Mouse (Mus musculus) splenic B cell, adult 2 months (primary cell): Measurements from ENCODE around the gene Capn13.

ENCODE experiments used
- DNase-seq: peaks from one replicate; pipeline ENCODE4 v3.0.0-alpha.2; 2011; ENCODE audit warnings: low read depth, low spot score
- H3K27me3 ChIP-seq: 2 replicates; pipeline ENCODE4 v1.6.1; 2012; ENCODE audit warnings: mild to moderate bottlenecking, low read length, moderate library complexity, mixed read lengths; ENCODE audit not compliant: control insufficient read depth, poor library complexity, insufficient read depth, severe bottlenecking
- H3K36me3 ChIP-seq: 2 replicates; pipeline ENCODE4 v1.6.1; 2012; ENCODE audit warnings: mild to moderate bottlenecking, low read length, moderate library complexity, mixed read lengths; ENCODE audit not compliant: control insufficient read depth, poor library complexity, insufficient read depth, severe bottlenecking

Capn13 gene

GRCm38 (mm10) chr17:73385940-73386339 is 14.7 kb downstream of the Capn13 start:
- Histone ChIP-seq H3K27me3 (no peaks in the 10 kb centered on the region), H3K36me3 (no peaks in the 10 kb centered on the region)
- DNase-seq, result no peak

GRCm38 (mm10) chr17:73382327-73383014 is 18.2 kb downstream of the Capn13 start:
- Histone ChIP-seq H3K27me3 (no peaks in the 10 kb centered on the region), H3K36me3 (no peaks in the 10 kb centered on the region)
- DNase-seq, result no peak

- H3K36me3 ChIP-seq, result no peaks in the 10 kb centered on the region
- no peaks in the 10 kb centered on the region for H3K27me3 ChIP-seq
- DNase-seq, result no peak
Observed at GRCm38 (mm10) chr17:73381681-73382080, 19.0 kb downstream of the Capn13 start.

GRCm38 (mm10) chr17:73377778-73378484 is 22.7 kb downstream of the Capn13 start:
- Histone ChIP-seq H3K27me3 (no peaks in the 10 kb centered on the region), H3K36me3 (no peaks in the 10 kb centered on the region)
- no peak for DNase-seq

GRCm38 (mm10) chr17:73367334-73367733 is 33.3 kb downstream of the Capn13 start:
- no peak for DNase-seq
- Histone ChIP-seq H3K27me3 (no peaks in the 10 kb centered on the region), H3K36me3 (no peaks in the 10 kb centered on the region)

GRCm38 (mm10) chr17:73361054-73361453 is 39.6 kb downstream of the Capn13 start:
- Histone ChIP-seq H3K27me3 (0 out of 2 replicates have a peak, but pooled peaks cover 2% of the 10 kb centered on the region), H3K36me3 (no peaks in the 10 kb centered on the region)
- DNase-seq, result peak; percentile 57

GRCm38 (mm10) chr17:73343632-73344390 is 56.9 kb downstream of the Capn13 start:
- peak; percentile 17 for DNase-seq
- no peaks in the 10 kb centered on the region for H3K36me3 ChIP-seq
- no peaks in the 10 kb centered on the region for H3K27me3 ChIP-seq

GRCm38 (mm10) chr17:73342673-73343072 is 58.0 kb downstream of the Capn13 start:
- no peak for DNase-seq
- H3K27me3 ChIP-seq, result no peaks in the 10 kb centered on the region
- H3K36me3 ChIP-seq, result no peaks in the 10 kb centered on the region

GRCm38 (mm10) chr17:73329071-73329470 is 71.6 kb downstream of the Capn13 start:
- no peaks in the 10 kb centered on the region; the same call in 1 of the 2 replicates for H3K36me3 ChIP-seq
- no peaks in the 10 kb centered on the region for H3K27me3 ChIP-seq
- DNase-seq, result no peak

GRCm38 (mm10) chr17:73325314-73325713 is 75.4 kb downstream of the Capn13 start:
- no peak for DNase-seq
- no peaks in the 10 kb centered on the region for H3K27me3 ChIP-seq
- H3K36me3 ChIP-seq, result no peaks in the 10 kb centered on the region; the same call in 1 of the 2 replicates

GRCm38 (mm10) chr17:73324732-73325131 is 75.9 kb downstream of the Capn13 start:
- Histone ChIP-seq H3K27me3 (no peaks in the 10 kb centered on the region), H3K36me3 (no peaks in the 10 kb centered on the region; the same call in 1 of the 2 replicates)
- DNase-seq, result no peak

GRCm38 (mm10) chr17:73323981-73324380 is 76.7 kb downstream of the Capn13 start:
- no peaks in the 10 kb centered on the region; the same call in 1 of the 2 replicates for H3K36me3 ChIP-seq
- DNase-seq, result no peak
- no peaks in the 10 kb centered on the region for H3K27me3 ChIP-seq

- Histone ChIP-seq H3K27me3 (no peaks in the 10 kb centered on the region), H3K36me3 (no peaks in the 10 kb centered on the region)
- DNase-seq, result no peak
Observed at GRCm38 (mm10) chr17:73314786-73315185, 85.9 kb downstream of the Capn13 start.

GRCm38 (mm10) chr17:73311491-73311890 is 89.2 kb downstream of the Capn13 start:
- H3K36me3 ChIP-seq, result no peaks in the 10 kb centered on the region
- H3K27me3 ChIP-seq, result no peaks in the 10 kb centered on the region
- no peak for DNase-seq

- DNase-seq, result no peak
- no peaks in the 10 kb centered on the region for H3K27me3 ChIP-seq
- H3K36me3 ChIP-seq, result no peaks in the 10 kb centered on the region
Observed at GRCm38 (mm10) chr17:73308691-73309090, 92.0 kb downstream of the Capn13 start.
